Mouse (Mus musculus) heart, embryonic 13.5 days (tissue): Measurements from ENCODE around the gene Farsb. TPM values are rescaled to one million over a fixed set of nuclear protein-coding genes. Genes with fewer than 3 reads are reported as not detected.

Source experiments
- ATAC-seq: fragments of 200-750 bp; cut with Nextera tagmentation; 2 replicates; pipeline ENCODE4 v1.8.0; 2017; ENCODE audit warnings: moderate TSS enrichment; ENCODE audit not compliant: insufficient number of reproducible peaks, low FRiP score, low TSS enrichment; ENCODE audit errors: extremely low read depth
- H3K27ac ChIP-seq: fragments of 300-500 bp; sonication (generic); replicated peaks from 2 replicates; pipeline ENCODE4 v1.5.1; 2015; ENCODE audit warnings: moderate library complexity, mild to moderate bottlenecking, inconsistent platforms
- H3K27me3 ChIP-seq: fragments of 300-500 bp; sonication (generic); replicated peaks from 2 replicates; pipeline ENCODE4 v1.6.1; 2015; ENCODE audit warnings: mild to moderate bottlenecking, inconsistent platforms
- H3K36me3 ChIP-seq: fragments of 300-500 bp; sonication (generic); 2 replicates; pipeline ENCODE4 v1.6.1; 2015; ENCODE audit warnings: mild to moderate bottlenecking, inconsistent platforms
- H3K4me1 ChIP-seq: fragments of 300-500 bp; sonication (generic); 2 replicates; pipeline ENCODE4 v1.6.1; 2015; ENCODE audit warnings: inconsistent platforms
- H3K4me2 ChIP-seq: fragments of 300-500 bp; sonication (generic); 2 replicates; pipeline ENCODE4 v1.6.1; 2015; ENCODE audit warnings: inconsistent platforms, mild to moderate bottlenecking, moderate library complexity
- H3K4me3 ChIP-seq: fragments of 300-500 bp; sonication (generic); 2 replicates; pipeline ENCODE4 v1.5.1; 2015; ENCODE audit warnings: moderate library complexity, mild to moderate bottlenecking, inconsistent platforms
- H3K9ac ChIP-seq: fragments of 300-500 bp; sonication (generic); 2 replicates; pipeline ENCODE4 v1.6.1; 2015; ENCODE audit warnings: inconsistent platforms, mild to moderate bottlenecking, moderate library complexity
- H3K9me3 ChIP-seq: fragments of 300-500 bp; sonication (generic); 2 replicates; pipeline ENCODE4 v1.6.1; 2016; ENCODE audit warnings: inconsistent platforms
- WGBS: fragments of 180-500 bp; shearing (Covaris S2); methylation state at CpG from one replicate; pipeline ENCODE4 v1.1.7; 2015; ENCODE audit warnings: mixed read lengths; 5-methylcytosine and 5-hydroxymethylcytosine counted together
- polyA plus RNA-seq: library from polyadenylated mRNA; unstranded; fragments of >200 nt; fragmentation: Nextera tagmentation; extraction: Ambion mirVana; gene quantifications from 2 replicates; pipeline ENCODE4 v1.2.1, GENCODE M21; 2015

Gene Farsb
- polyA plus RNA-seq, result 96.3 and 99.3 TPM in 2 replicates

DNA sequence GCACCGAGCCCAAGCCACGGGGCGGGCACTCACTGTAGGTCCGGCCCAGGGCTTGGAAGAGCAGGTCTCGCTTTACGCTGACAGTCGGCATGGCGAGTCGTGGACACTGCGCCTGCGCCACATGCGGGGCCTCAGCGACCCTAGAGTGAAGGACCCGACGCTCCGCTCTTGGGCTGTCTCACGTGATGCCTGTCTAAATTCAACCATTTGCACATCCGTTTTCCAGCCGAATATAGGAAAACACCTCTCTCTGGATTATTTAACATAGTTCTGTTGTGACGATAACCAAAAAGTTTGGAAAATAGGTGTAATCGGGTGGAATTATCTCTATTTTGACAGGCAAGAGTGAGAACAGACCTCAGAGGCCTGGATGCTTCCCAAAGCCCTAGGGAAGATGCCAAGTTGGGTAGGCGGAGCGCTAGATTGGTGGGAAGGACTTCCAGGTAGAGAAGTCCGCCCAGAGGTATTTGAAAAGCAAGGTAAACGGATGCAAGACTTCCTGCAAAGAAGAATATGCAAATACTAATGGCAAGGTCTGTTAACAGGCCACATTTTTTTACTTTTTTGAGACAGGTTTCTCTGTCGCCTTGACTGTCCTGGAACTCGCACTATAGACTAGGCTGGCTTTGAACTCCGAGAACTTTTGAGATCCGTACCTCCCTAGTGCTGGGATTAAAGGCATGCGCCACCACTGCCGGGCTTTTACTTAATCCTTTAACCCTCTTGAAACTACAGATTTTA lies at the start of gene Farsb:
Gene Farsb (minus strand): TSS at position 146 of the 741 bp plus-strand sequence.
- H3K4me2 ChIP-seq, result peak within 1 kb of the TSS; percentile 80
- H3K9me3 ChIP-seq, result no peaks in the 10 kb centered on the region
- H3K27ac ChIP-seq, result peak within 1 kb of the TSS; percentile 78
- under 1% methylated on average over 31 of the region's 31 CpGs for WGBS
- peak within 1 kb of the TSS; percentile 90 for H3K4me3 ChIP-seq
- H3K36me3 ChIP-seq, result peaks cover 10% of the 10 kb centered on the region
- H3K27me3 ChIP-seq, result no peaks in the 10 kb centered on the region
- H3K9ac ChIP-seq, result peak within 1 kb of the TSS; percentile 92
- peaks cover 22% of the 10 kb centered on the region for H3K4me1 ChIP-seq
- peak; percentile 95 for ATAC-seq

DNA sequence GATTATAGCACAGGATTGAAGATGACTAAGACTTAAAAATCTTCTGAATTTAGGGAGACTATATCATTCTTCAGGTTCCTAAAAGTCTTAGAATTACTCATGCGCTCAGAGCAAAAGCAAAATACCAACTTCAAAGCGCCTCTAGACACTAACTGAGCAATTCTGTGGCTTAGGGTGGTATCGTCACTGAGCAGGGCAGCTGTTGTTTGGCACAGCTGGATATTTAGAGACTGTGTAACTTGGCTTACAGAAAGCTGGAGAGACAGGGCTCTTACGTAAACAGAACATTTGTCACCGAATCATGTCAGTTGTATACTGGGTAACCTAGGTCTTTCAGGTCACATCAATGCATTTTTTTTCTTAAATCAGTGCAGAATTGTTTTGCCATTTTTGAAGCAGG lies 49.7 kb upstream of the Farsb start:
- 79% methylated on average over 5 of the region's 5 CpGs for WGBS
- Histone ChIP-seq H3K27me3 (0 out of 2 replicates have a peak, but pooled peaks cover 3% of the 10 kb centered on the region), H3K9me3 (no peaks in the 10 kb centered on the region), H3K36me3 (no peaks in the 10 kb centered on the region), H3K4me2 (no peak overlapping the region), H3K4me3 (no peak overlapping the region), H3K4me1 (peaks cover 17% of the 10 kb centered on the region), H3K9ac (no peak overlapping the region), H3K27ac (no peak overlapping the region)
- no peak for ATAC-seq

DNA sequence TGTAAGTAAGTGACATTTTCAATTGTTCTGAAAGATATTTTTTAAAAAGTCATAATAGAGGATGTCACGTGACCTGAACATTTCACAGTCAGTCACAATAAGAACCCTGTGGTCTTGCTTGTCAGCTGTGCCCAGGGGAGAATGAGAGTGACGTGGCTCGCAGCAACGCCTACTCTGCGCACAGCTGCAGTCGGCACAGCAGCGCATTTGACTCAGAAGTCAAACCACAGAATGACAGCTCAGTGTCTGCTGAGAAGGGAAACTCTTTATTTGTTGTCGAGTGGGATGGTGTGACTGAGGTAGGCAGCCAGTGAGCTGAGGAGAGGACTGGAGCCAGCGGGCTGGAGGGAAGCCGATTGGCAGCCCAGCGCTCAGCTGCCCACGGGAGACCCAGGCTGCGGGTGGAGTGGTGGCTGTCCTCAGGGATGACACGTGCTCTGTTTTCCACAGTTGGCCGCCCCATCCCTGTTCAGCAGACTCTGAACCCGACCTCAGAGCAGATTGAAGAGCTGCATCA lies 48.9 kb upstream of the Farsb start:
- 23% methylated on average over 16 of the region's 16 CpGs for WGBS
- Histone ChIP-seq H3K36me3 (no peaks in the 10 kb centered on the region), H3K9ac (peak overlapping the region; percentile 73), H3K4me3 (peak overlapping the region; percentile 46), H3K4me1 (peaks cover 17% of the 10 kb centered on the region), H3K4me2 (peak overlapping the region; percentile 72), H3K9me3 (no peaks in the 10 kb centered on the region), H3K27me3 (0 out of 2 replicates have a peak, but pooled peaks cover 3% of the 10 kb centered on the region), H3K27ac (0 out of 2 replicates have a peak overlapping the region, but pooled peaks have one; percentile 21)
- ATAC-seq, result no peak

DNA sequence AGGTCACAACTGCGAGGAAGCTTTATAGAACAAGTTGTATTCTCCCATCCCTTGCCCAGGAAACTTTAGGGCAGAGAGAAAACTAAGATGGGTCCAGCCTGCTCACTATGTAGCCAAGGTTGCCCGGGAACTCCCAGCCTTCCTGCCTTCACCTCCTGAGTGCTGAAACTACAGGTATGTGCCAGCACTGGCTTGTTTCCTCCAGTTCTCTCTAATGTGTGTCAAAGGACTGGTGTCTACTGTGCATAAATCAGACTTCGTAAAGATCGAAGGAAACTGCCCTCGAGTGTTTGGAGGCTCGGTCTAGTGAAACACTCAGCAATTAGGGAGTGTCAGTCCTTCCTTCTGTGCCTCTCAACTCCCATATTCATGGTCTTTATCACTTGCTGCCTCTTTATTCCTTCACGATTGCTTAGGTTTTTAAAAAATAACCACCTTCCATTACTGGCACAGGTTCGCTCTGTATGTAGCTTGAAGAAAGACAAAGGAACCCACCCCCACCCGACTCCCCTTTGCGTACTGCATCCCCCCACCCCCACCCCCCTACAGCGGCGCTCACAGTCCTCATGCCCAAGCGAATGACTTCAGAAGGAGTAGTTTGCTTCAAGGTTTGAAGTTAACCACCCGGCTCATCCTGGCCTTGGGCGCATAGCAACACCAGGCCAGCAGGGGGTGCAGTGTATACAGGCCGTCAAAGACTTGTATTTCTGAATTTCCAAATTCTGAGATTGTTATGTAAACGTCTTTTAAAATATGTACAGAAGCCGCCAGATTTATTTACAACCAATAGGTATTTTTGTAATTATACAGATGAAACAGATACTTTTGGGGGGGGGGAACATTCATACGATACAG lies 47.8 kb upstream of the Farsb start:
- Histone ChIP-seq H3K9ac (no peak overlapping the region), H3K36me3 (no peaks in the 10 kb centered on the region)

DNA sequence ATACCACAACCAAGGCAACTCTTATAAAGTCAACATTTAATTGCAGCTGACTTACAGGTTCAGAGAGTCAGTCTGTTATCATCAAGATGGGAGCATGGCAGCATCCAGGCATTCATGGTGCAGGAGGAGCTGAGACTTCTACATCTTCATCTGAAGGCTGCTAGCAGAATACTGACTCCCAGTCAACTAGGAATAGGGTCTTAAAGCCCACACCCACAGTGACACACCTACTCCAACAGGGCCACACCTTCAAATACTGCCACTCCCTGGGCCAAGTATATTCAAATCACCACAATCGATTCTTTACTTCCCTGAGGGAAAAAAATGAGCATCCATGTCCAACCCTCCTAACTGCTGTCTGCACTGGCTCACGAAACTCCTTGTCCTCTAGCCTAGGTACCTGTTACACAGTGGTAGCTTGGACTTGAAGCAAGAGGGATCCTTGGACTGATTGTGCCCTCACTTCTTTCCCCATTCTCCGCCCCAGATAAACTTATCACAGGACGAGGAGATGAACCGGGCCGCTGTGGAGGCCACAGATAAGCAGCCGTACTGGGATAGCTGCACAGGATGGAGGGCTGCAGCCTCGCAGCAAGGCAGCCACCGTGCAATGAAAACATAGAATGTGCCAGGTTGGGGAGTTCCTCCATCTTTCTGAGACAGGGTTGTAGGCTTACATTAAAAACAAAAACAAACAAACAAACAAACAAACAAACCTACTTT lies 45.9 kb upstream of the Farsb start:
- 41% methylated on average over 9 of the region's 9 CpGs for WGBS
- ATAC-seq, result no peak
- H3K27ac ChIP-seq, result no peak overlapping the region

More for the DNA sequence above, 47.8 kb upstream of the Farsb start:
- ATAC-seq, result no peak
- no peak overlapping the region for H3K27ac ChIP-seq
- H3K27me3 ChIP-seq, result 0 out of 2 replicates have a peak, but pooled peaks cover 3% of the 10 kb centered on the region
- H3K4me3 ChIP-seq, result peak overlapping the region; percentile 46
- 33% methylated on average over 19 of the region's 19 CpGs for WGBS
- peaks cover 17% of the 10 kb centered on the region for H3K4me1 ChIP-seq
- H3K4me2 ChIP-seq, result peak overlapping the region; percentile 72
- H3K9me3 ChIP-seq, result no peaks in the 10 kb centered on the region

DNA sequence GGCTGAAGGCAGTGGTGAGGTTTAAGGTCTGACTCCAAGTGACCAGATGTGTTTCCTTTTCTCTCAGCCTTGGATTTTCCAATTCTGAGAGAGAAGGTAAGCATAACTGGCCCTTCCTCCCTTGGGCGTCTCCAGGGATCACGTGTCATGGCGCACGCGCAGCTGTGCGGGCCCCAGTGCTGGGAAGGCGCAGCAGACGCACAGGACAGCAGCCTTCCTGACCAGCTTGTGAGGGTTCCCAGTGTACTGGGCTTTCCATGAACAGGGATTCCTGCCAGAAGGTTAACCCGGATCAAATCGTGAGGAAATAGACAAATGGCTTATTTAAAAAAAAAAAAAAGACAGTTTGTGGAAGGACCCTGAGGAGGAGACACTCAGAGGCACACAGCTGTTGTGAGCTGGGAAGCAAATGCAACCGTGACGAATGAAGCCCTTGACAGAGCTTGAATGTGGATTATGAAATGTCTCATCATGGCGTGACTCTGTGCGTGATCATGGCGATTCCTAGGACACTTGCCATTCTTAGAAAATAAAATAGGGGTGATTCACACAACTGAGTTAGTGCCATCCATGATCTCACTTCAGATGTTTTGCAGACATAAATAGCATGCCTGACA lies 43.6 kb upstream of the Farsb start:
- Histone ChIP-seq H3K36me3 (no peaks in the 10 kb centered on the region), H3K4me1 (no peaks in the 10 kb centered on the region), H3K9ac (no peak overlapping the region), H3K4me2 (no peak overlapping the region), H3K9me3 (no peaks in the 10 kb centered on the region), H3K4me3 (no peak overlapping the region), H3K27me3 (0 out of 2 replicates have a peak, but pooled peaks cover 3% of the 10 kb centered on the region), H3K27ac (no peak overlapping the region)
- no peak for ATAC-seq
- WGBS, result 82% methylated on average over 15 of the region's 15 CpGs

More for the DNA sequence above, 45.9 kb upstream of the Farsb start:
- no peaks in the 10 kb centered on the region for H3K36me3 ChIP-seq
- H3K4me2 ChIP-seq, result no peak overlapping the region
- 0 out of 2 replicates have a peak, but pooled peaks cover 3% of the 10 kb centered on the region for H3K27me3 ChIP-seq
- H3K9ac ChIP-seq, result no peak overlapping the region
- no peaks in the 10 kb centered on the region for H3K9me3 ChIP-seq
- H3K4me3 ChIP-seq, result no peak overlapping the region
- H3K4me1 ChIP-seq, result peaks cover 17% of the 10 kb centered on the region

DNA sequence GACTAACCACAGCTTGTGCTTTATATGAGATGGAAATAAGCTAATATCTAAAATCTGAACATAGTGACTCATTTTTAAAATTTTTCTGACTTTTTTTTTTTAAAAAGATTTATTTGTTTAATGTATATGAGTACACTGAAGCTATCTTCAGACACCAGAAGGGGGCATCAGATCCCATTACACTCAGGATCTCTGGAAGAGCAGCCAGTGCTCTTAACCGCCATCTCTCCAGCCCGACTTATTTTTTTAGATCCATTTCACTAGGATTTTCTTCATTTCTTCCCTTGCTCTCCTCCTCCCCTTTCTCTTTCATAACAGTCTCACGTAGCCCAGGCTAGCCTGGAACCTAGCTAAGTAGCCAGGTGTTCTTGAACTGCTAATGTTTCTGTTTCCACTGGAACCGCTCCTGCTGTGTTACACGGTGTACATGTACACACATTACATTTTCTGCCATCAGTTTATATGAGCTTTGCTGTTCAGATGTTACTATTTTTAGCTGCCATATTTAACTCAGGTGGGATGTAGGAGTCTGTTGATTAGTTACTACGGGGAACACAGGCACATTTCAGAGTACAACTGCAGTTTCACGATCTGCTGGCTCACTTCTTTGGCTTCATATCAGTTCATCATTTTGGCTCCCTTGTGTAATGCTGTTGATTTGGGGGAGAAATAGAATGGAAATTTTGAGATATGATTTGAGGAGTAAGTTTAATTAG lies 42.0 kb upstream of the Farsb start:
- ATAC-seq, result no peak
- Histone ChIP-seq H3K27me3 (0 out of 2 replicates have a peak, but pooled peaks cover 2% of the 10 kb centered on the region), H3K9me3 (no peaks in the 10 kb centered on the region), H3K4me1 (no peaks in the 10 kb centered on the region), H3K36me3 (no peaks in the 10 kb centered on the region), H3K27ac (no peak overlapping the region), H3K4me2 (no peak overlapping the region), H3K9ac (no peak overlapping the region), H3K4me3 (no peak overlapping the region)
- WGBS, result 60% methylated on average over 7 of the region's 7 CpGs

DNA sequence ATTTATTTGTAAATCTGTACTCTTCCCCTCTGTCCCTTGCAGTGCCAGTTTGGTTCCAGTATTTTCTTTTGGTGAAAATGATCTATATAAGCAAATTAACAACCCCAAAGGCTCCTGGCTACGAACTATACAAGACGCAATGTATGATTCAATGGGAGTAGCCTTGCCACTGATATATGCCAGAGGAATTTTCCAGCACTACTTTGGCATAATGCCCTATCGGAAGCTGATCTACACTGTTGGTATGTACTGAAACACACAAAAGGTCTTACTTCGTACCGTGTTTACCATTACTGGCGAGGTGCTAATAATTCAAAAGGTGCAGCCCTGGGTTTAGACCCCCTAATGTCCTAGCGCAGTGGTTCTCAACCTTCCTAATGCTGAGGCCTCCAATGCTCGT lies 40.3 kb upstream of the Farsb start:
- no peak for ATAC-seq
- H3K27ac ChIP-seq, result no peak overlapping the region

DNA sequence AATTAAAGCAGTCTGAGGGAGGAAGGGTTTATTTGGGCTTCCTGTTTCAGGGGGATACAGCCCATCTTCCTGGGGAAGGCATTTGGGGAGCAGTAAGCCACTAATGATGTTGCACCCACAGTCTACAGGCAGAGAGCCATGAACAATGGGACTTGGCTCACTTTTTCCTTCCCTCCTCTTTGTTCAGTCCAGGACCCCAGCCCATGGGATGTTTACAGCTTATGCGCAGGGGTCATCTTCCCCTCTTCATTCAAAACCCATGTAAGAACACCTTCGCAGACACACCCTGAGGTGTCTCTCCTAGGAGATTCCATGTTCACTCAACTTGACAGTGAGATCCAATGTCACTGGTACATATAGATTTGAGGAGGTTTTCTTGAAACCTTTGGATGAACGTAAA lies 39.7 kb upstream of the Farsb start:
- Histone ChIP-seq H3K4me3 (no peak overlapping the region), H3K36me3 (no peaks in the 10 kb centered on the region), H3K9ac (no peak overlapping the region), H3K9me3 (no peaks in the 10 kb centered on the region), H3K27me3 (no peaks in the 10 kb centered on the region), H3K4me1 (no peaks in the 10 kb centered on the region), H3K4me2 (no peak overlapping the region), H3K27ac (no peak overlapping the region)
- no peak for ATAC-seq
- 86% methylated on average over 3 of the region's 3 CpGs for WGBS

More for the DNA sequence above, 40.3 kb upstream of the Farsb start:
- 81% methylated on average over 8 of the region's 8 CpGs for WGBS
- H3K9me3 ChIP-seq, result no peaks in the 10 kb centered on the region
- no peak overlapping the region for H3K4me2 ChIP-seq
- H3K4me3 ChIP-seq, result no peak overlapping the region
- no peaks in the 10 kb centered on the region for H3K36me3 ChIP-seq
- H3K27me3 ChIP-seq, result no peaks in the 10 kb centered on the region
- H3K4me1 ChIP-seq, result no peaks in the 10 kb centered on the region
- no peak overlapping the region for H3K9ac ChIP-seq
